9 mouse cellular contexts compared by ENCODE assay signal in genomic region chr3:53729810-53730209, GRCm38 (mm10).
DNase-seq lines count a peak whose midpoint lies in the region; ATAC-seq and TF ChIP-seq lines count a peak whose summit lies in the region.
"Had no signal": no experiment of that assay in that cellular context is flagged by ENCODE, and none has a peak within 500 bp of the region (broad histone marks: within the 10 kb centered on the region; RNA-seq: fewer than 3 reads in every experiment).

No protein-coding gene starts in this region.

- no peak overlapping the region for H3K9ac ChIP-seq in heart, embryonic 12.5 days
- H3K9ac ChIP-seq: neural tube, embryonic 12.5 days had no signal

- peak overlapping the region; percentile 61 for H3K4me2 ChIP-seq in heart, embryonic 12.5 days
- H3K4me2 ChIP-seq: neural tube, embryonic 12.5 days had no signal

- no peaks in the 10 kb centered on the region for H3K27me3 ChIP-seq in testis, adult 2 months (ENCODE audit: control insufficient read depth, insufficient read depth, low read length)
- no peaks in the 10 kb centered on the region for H3K27me3 ChIP-seq in heart, embryonic 12.5 days (replicated peaks)
- H3K27me3 ChIP-seq: neural tube, embryonic 12.5 days had no signal

- no peak overlapping the region for H3K4me3 ChIP-seq in testis, adult 2 months (ENCODE audit: control insufficient read depth, low read depth, low read length)
- no peak overlapping the region for H3K4me3 ChIP-seq in heart, embryonic 12.5 days
- no peak overlapping the region for H3K4me3 ChIP-seq in layer of hippocampus, adult 2 months
- H3K4me3 ChIP-seq: neural tube, embryonic 12.5 days had no signal

- H3K27ac ChIP-seq in testis, adult 2 months (ENCODE audit: control insufficient read depth, insufficient read depth, low read depth, low read length), result no peak overlapping the region
- H3K27ac ChIP-seq in heart, embryonic 12.5 days (ENCODE audit: poor library complexity, severe bottlenecking), result peak overlapping the region; percentile 75
- no peak overlapping the region for H3K27ac ChIP-seq in layer of hippocampus, adult 2 months
- H3K27ac ChIP-seq: neural tube, embryonic 12.5 days had no signal

- H3K36me3 ChIP-seq in testis, adult 2 months (ENCODE audit: control insufficient read depth, insufficient read depth, low read length), result no peaks in the 10 kb centered on the region
- no peaks in the 10 kb centered on the region for H3K36me3 ChIP-seq in heart, embryonic 12.5 days
- H3K36me3 ChIP-seq: neural tube, embryonic 12.5 days had no signal

- TF ChIP-seq POLR2A in testis, adult 2 months (IDR thresholded peaks at IDR 0.05; ENCODE audit: control insufficient read depth, low read depth, low read length), result no peak

- WGBS in heart, embryonic 12.5 days, result 9% methylated on average over 5 of the region's 5 CpGs

- TF ChIP-seq CTCF in testis, adult 2 months (IDR thresholded peaks at IDR 0.05; ENCODE audit: control insufficient read depth, insufficient read depth, insufficient replicate concordance, low read depth, low read length), result peak; percentile 42; the same call in 1 of the 2 replicates
- peak; percentile 87 for TF ChIP-seq CTCF in layer of hippocampus, adult 2 months (conservative IDR thresholded peaks at IDR 0.05)

- peak; percentile 76 to 78 for DNase-seq in cerebellum, postnatal 10 days
- no peak for DNase-seq in cerebellum, adult 9-11 months
- DNase-seq in testis, postnatal 14 days (ENCODE audit: low spot score), result no peak
- DNase-seq in layer of hippocampus, adult 2 months (ENCODE audit: low spot score in 2 of 2), result peak in 1 of 2 experiments; percentile 63
- no peak for DNase-seq in T-cell, adult 2 months (ENCODE audit: low spot score)

- peaks cover 6% of the 10 kb centered on the region; the same call in 1 of the 2 replicates for H3K9me3 ChIP-seq in heart, embryonic 12.5 days (replicated peaks)
- H3K9me3 ChIP-seq: neural tube, embryonic 12.5 days had no signal

- no peaks in the 10 kb centered on the region for H3K4me1 ChIP-seq in testis, adult 2 months (ENCODE audit: control insufficient read depth, insufficient read depth, low read length)
- peaks cover 16% of the 10 kb centered on the region for H3K4me1 ChIP-seq in heart, embryonic 12.5 days (replicated peaks)
- H3K4me1 ChIP-seq: neural tube, embryonic 12.5 days had no signal

- ATAC-seq in heart, embryonic 12.5 days (ENCODE audit: insufficient number of reproducible peaks, low FRiP score), result no peak
- ATAC-seq in megakaryocyte progenitor cell, adult 5-6 weeks (replicated peaks; ENCODE audit: poor library complexity), result peak; percentile 83

Comparison
In these comparisons a context has a peak if more than half of its experiments do, and no peak if none do; other contexts are left out.
1. DNase-seq: peak in cerebellum, postnatal 10 days (2 of 2); none in cerebellum, adult 9-11 months (single experiment), testis, postnatal 14 days (single experiment) and T-cell, adult 2 months (single experiment).